Mouse (Mus musculus): ENCODE measurements around the gene Numb.
"Not testable (repeated sequence)": the region's sequence is repeated elsewhere in the genome, so short reads cannot be mapped to it uniquely, and the experiment has no call there.

The Numb gene

GRCm38 (mm10) chr12:83921535-83922381 lies at the start of gene Numb:
Gene Numb (minus strand): TSS chr12:83921934.
- peak; percentile 99 for DNase-seq (ENCODE audit: low spot score)

- DNase-seq (ENCODE audit: low spot score) = no peak
Observed at GRCm38 (mm10) chr12:83965235-83965634, 43.5 kb upstream of the Numb start.

GRCm38 (mm10) chr12:83958278-83958677 lies 36.5 kb upstream of the Numb start:
- DNase-seq (ENCODE audit: low spot score) = no peak

GRCm38 (mm10) chr12:83951711-83952575 lies 30.2 kb upstream of the Numb start:
- DNase-seq (ENCODE audit: low spot score) = no peak

GRCm38 (mm10) chr12:83950840-83951701 lies 29.3 kb upstream of the Numb start:
- DNase-seq (ENCODE audit: low spot score) = peak; percentile 47

- DNase-seq (ENCODE audit: low spot score) = peak; percentile 88
Observed at GRCm38 (mm10) chr12:83950493-83950839, 28.7 kb upstream of the Numb start, which contains the start of gene Riox1. Gene Riox1 (plus strand): TSS chr12:83950608.

GRCm38 (mm10) chr12:83949776-83950492 lies 28.2 kb upstream of the Numb start:
- no peak for DNase-seq (ENCODE audit: low spot score)

GRCm38 (mm10) chr12:83949043-83949442 lies 27.3 kb upstream of the Numb start:
- DNase-seq (ENCODE audit: low spot score) = no peak

- DNase-seq (ENCODE audit: low spot score) = no peak
Observed at GRCm38 (mm10) chr12:83947260-83947811, 25.6 kb upstream of the Numb start.

GRCm38 (mm10) chr12:83941938-83942337 lies 20.2 kb upstream of the Numb start:
- DNase-seq (ENCODE audit: low spot score) = no peak

GRCm38 (mm10) chr12:83940031-83940430 lies 18.3 kb upstream of the Numb start:
- no peak for DNase-seq (ENCODE audit: low spot score)

GRCm38 (mm10) chr12:83939332-83939731 lies 17.6 kb upstream of the Numb start:
- no peak for DNase-seq (ENCODE audit: low spot score)

- DNase-seq (ENCODE audit: low spot score) = not testable (repeated sequence)
Observed at GRCm38 (mm10) chr12:83938592-83938991, 16.9 kb upstream of the Numb start.

GRCm38 (mm10) chr12:83937600-83937999 lies 15.9 kb upstream of the Numb start:
- no peak for DNase-seq (ENCODE audit: low spot score)

GRCm38 (mm10) chr12:83929186-83929804 lies 7.6 kb upstream of the Numb start:
- no peak for DNase-seq (ENCODE audit: low spot score)

- DNase-seq (ENCODE audit: low spot score) = no peak
Observed at GRCm38 (mm10) chr12:83927747-83928146, 6.0 kb upstream of the Numb start.

- no peak for DNase-seq (ENCODE audit: low spot score)
Observed at GRCm38 (mm10) chr12:83926061-83926460, 4.3 kb upstream of the Numb start.

GRCm38 (mm10) chr12:83925160-83925703 lies 3.5 kb upstream of the Numb start:
- no peak for DNase-seq (ENCODE audit: low spot score)

- DNase-seq (ENCODE audit: low spot score) = peak; percentile 36
Observed at GRCm38 (mm10) chr12:83924332-83924731, 2.6 kb upstream of the Numb start.

GRCm38 (mm10) chr12:83923486-83923859 lies 1.7 kb upstream of the Numb start:
- DNase-seq (ENCODE audit: low spot score) = no peak
